Mouse (Mus musculus) cerebellum, adult 18-20 months (tissue): ENCODE data around the gene B430306N03Rik.
A peak's percentile ranks its signal among the peaks of the same experiment; 100 is the strongest.
"Not testable (repeated sequence)": the region's sequence is repeated elsewhere in the genome, so short reads cannot be mapped to it uniquely, and the experiment has no call there.

ENCODE experiments used
- DNase-seq, 2 experiments: peaks; one replicate each; pipeline ENCODE4 v3.0.0; 2021

B430306N03Rik gene

DNA sequence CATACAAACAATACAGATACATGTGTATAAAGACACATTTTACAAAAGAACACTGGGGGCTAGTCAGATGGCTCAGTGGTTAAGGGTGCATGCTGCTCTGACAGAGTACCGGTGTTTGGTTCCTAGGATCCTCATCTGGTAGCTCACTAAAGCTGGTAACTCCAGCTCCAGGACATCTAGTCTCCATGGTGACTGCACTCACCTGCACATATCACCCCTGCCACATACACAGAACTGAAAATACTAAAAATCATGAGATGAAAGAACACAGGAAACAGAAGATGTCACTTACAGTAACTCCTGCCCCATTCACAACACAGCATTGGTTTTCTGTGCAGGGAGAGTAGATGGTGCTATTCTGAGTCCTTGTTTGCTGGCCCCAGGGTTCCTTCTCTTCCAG lies 2.7 kb downstream of the B430306N03Rik start:
- no peak for DNase-seq

DNA sequence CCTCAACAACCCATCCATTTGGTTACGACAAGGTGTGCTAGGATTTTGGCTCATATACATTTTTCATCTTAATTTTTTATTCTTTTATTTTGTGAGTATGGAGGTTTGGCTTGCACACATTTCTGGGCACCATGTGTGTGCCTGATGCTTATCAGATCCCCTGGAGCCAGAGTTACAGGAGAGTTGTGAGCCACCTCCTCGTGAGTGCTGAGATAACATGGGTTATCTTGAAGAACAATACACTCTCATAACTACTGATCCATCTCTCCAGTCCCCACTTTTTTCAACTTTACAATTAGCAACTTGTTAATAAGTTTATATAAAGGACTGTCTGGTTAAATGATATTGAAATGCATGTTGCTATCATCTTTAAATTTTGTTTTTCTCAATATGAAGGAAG lies 5.3 kb downstream of the B430306N03Rik start:
- no peak for DNase-seq

DNA sequence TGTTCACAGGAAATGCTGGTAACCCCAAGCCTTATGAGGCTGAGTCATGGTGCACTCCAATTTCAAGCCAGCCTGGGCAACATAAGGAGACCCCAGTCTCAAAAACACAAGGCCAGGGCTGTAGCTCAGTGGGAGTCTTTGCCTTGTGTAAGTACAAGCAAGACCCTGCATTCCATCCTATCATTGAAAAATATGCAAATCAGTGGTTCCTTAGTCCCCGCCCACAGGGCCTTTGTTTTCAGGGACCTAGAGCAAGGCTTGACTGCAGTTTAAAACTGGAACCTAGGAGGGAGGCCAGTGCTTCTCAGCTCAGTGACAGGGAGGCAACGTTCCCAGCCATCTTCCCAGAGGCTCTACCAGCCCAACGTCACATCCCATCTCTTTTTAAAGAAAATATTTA lies 7.3 kb downstream of the B430306N03Rik start:
- no peak for DNase-seq

DNA sequence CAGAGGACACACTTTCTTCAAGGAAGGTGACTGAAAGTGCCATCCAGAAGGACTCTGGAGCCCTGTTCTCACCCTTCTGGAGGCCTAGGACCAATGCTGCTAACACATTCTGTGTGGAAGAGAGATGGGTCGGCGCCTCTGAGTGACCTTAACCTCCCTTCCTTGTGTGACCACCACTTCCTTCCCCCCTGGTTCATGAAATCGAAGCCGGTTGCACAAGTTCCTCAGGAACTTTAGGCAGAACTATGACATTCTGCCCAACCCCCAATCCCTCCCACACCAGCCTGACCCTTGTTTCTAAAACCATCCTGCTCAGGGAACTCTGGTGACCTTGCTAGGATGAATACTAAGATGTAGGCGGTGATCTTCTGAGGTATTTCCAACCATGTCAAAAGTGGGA lies 8.3 kb downstream of the B430306N03Rik start:
- DNase-seq = no peak

DNA sequence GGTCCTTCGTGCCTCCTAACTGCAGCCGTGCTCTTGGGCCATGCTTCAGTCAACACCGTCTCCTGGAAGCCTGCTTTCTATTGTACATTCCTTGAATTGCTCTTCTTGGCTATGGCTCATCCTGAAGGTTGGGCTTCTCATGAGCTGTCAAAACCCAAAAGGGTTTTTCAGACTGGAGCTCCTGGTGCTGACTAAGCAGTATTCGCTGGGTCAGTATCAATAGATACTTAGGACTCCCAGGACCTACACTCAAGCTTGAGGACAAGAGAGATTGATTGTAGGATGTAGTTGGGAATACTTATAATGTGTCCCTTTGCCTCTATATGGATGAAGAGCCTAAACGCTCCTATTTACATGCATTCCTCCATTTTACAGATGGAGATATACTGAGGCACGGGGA lies 9.2 kb downstream of the B430306N03Rik start:
- DNase-seq = no peak

DNA sequence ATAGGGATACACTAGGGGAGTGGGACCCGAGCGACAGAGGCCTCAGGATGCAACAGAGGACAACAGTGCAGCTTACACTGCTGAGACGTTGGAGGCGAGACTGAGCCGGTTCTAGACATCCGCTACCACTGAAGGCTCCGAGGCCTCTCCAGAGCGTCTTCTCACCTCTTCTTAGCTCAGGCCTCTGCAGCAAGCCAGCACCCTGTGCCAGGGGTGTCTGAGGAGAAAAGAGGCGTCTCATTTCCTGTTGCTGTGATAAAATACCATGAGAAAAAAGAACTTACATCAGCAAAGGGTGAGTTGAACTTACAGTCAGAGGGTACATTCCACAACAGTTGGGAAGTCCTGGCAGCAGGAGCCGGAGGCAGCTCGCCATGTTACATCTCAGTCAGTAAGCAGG lies 9.7 kb downstream of the B430306N03Rik start:
- no peak for DNase-seq

DNA sequence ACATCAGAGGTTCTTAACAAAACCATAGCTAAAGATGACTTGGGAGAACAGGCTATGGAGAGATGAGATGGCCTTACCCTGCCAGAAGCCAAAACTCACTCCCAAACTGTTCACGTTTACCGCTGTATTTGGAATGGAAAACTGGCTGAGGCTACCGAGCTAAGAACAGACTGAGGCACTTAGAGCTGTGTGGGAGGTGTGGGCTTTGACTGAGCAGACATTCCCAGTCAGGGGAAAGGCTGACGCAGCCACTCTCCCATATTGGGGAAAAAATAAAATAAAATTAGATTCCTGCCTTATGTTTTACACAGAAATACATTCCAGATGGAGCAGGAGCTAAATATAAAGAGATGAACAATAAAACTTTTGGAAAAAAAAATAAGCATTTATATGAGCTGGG lies 10.7 kb downstream of the B430306N03Rik start:
- DNase-seq = no peak

DNA sequence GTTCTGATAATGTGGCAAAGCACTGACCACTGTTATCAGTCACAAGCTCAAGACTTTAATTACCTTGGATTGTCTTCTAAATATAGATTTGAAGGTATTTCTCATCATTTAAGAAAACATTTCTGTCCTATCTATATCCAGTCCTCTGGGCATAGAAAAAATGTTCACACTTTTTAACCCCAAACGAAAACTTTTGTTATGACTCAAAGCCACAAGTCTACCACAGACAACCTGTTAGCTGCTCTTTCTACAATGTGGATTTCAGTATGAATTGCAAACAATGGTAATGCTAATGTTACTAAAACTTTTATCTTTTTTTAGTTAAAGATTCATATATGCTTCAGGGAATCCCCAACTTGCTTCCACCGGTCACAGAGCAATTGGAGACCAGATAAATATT lies 16.6 kb downstream of the B430306N03Rik start:
- DNase-seq = no peak

DNA sequence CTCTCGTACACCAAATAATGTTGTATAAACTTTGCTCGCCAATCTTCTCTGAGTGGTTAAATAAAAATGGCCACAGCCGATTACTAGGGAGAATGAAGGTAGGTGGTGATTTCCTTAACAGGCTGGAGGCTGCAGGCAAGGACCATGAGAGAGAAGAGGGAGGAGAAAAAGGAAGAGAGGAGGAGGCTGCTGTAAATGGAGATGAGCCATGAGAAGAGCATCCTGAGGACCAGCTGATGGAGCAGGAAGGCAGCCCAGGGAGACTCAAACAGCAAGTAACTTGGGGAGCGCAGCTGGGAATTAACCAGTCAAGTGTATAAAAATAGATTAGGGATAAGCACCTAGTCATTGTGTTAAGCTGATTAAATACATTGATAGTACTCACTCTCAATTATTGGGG lies 18.2 kb downstream of the B430306N03Rik start:
- no peak for DNase-seq

DNA sequence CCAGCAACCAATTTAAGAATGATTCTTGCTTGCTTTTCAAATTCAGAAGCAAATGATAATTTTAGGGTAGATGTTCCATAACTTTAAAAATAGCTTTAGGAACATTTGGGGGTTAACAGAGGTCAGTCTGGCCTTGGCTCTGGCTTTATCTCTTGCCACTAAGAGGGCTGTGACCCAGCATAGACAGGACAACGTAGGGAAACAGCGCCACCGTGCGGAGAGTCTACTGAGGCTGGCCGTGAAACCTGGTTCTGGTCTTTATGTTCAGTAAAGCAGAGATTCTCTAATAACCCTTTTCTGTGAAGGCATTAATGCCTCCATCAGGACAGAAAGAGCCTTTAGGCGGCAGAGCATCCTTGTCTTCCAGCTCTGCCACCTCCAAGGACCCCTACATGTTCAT lies 20.9 kb downstream of the B430306N03Rik start:
- peak; percentile 49 to 62 for DNase-seq

DNA sequence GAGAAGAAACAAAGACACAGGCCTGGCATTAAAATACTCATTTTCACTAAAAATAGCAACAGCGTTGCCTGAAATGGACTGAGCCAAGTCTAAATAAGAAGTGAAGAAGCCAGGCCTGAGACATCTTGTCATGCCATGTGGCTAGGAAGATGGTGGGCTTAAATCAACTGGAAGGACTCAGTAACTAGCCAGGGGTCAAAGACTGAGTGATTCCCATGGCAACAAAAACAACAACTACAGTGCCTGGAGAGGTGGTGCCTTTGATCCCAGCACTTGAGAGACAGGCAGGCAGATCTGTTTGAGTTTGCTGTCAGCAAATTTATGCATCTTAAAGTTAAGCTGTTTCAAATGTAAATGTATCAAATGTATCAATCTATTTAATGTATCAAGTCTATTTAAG lies 24.3 kb downstream of the B430306N03Rik start:
- DNase-seq = no peak

DNA sequence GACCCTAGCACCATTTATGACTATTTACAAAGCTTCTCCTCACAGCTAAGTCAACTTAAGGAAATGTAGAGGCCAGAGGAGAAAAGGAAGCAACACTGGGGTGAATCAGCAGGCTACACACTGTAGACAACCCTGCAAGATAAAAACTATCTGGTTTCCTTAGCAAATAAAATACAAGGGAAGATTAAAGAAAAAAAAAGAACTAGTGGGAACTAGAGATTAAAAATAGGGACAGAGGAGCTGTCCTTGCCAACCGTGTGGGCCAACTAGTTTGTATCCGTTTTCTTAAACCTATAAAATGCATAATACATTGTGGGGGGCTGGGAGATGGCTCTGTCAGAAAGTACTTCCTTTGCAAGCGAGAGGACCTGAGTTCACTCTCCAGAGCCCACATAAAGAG lies 26.0 kb downstream of the B430306N03Rik start:
- no peak for DNase-seq

DNA sequence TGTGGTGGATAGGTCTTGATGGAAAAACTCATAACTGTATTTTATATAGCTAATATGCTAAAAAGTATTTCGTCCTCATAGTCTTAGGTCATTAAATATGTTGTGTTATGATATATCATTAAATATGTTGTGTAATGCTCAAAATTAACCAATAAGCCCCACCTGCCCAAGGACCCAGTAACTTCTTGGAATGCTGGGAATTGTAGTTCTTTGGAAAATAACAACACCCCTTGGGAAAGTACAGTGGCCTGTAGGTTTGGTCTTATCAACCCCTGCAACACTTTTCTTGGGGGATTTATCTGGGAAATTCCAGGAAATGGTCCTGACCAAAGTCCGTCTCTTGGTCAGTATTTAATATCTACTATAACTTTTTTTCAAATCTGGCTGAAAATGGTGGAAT lies 27.1 kb downstream of the B430306N03Rik start:
- no peak for DNase-seq

DNA sequence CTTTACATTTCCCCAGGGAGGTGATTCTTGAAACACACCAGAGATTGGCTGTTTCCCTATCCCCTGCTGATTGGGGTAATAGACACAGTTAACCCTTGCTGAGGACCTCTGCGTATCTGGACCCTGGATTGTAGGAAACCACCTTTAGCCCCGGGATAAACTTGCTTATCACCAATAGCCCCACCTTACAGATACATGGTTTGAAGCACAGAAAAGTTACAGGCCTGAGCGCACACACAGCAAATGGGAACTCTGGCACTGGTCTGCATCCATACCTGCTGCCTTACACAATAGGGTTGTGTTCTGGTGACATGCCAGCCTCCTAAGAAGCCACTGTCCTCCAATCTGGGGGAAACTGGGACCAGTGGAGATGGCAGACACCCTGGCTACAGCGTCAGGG lies 29.9 kb downstream of the B430306N03Rik start:
- no peak for DNase-seq

DNA sequence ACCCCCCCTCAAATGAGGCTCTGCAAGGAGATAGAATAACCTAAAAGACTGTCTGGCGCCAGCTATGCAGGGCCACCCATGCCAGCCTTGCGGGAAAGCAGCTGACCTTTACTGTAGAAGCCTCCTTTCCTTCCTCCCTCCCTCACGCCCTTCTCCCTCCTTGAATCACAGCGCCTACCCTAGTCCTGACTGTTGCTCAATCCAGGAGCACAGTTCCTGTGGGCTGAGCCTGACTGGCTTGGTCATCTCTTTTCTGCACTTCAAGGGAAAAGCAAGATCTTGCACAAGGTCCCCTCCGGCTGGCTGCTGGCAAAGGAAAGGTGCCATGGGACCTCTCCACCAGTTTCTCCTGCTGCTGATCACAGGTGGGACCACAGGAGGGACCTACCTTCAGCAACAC lies 30.3 kb downstream of the B430306N03Rik start, which contains the start of gene Trem2:
Gene Trem2 (plus strand): TSS at position 171 of the 400 bp plus-strand sequence.
- DNase-seq = no peak

DNA sequence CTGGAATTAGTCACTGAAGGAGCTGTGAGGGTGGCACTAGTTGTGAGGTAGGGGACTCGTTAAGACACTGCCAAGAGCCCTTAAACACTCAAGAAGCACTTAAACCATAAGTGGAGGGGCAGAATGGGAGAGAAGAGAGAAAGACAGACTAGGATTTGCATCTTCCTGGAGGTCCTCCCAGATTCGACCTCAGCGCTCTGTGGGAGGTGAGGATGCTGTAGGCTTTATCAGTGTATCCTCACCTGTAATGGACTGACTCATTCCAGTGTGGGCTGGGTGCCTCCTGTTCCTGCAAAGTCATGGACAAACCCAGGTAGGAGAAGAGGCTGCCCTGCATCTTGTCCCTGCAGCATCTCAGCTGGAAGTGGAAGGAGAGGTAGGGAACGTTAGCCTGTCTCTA lies 30.9 kb downstream of the B430306N03Rik start:
- no peak for DNase-seq

DNA sequence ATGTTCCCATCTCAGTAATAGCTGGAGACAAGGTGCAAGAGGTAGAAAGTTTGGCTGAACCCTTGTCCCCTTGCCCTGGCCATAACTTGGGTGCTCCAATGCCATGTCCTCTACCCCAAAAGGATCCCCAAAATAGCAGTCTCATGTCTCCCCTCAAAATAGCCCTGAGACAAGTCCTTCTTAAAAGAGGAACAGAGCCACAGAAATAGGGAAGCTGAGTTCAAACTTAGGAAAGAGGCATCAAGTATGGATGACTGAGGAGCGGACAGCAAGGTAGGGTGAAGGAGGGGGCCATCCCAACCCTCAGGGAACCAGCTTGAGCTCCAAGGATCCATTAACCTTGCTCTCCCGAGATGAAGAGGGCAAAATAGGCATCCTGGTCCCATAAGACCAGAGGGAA lies 31.3 kb downstream of the B430306N03Rik start:
- DNase-seq = no peak

DNA sequence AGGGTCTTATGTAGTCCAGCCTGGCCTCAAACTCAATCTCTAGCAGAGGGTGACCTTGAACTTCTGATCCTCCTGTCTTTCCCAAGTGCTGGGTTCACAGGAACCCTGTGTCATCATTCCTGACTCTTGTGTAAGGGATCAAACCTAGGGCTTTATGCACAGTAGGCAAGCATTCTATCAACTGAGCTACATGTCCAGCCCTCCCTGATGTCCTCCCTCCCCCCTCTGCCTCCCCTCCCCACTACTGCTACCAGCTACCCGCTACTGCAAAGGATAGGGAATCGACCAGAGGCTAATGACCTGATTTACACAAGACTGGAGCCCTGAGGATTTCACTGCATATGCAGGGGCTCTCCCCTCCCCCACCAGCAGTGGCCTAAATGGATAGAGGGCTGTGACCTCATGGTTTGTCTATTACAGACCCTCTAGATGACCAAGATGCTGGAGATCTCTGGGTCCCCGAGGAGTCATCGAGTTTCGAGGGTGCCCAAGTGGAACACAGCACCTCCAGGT lies 34.8 kb downstream of the B430306N03Rik start:
- DNase-seq = no peak

DNA sequence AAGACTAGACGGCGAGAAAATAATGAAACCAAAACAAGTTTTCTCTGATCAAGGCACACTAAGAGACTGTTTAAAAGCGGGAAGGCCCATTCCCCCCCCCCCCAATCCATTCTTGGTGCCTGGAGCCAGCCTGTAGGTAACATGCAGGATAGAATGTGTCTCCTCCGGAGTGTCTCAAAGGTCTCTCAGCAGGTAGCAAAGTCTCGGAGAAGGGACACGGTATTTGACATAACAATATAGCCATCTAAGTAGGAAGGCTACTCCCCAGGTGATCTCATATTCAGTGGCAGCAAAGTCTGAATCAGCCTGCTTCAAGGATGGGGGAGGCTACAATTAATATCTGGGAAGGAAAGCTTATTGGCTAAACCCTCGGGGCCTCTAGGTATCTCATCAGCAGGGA lies 37.0 kb downstream of the B430306N03Rik start:
- not testable (repeated sequence) for DNase-seq

DNA sequence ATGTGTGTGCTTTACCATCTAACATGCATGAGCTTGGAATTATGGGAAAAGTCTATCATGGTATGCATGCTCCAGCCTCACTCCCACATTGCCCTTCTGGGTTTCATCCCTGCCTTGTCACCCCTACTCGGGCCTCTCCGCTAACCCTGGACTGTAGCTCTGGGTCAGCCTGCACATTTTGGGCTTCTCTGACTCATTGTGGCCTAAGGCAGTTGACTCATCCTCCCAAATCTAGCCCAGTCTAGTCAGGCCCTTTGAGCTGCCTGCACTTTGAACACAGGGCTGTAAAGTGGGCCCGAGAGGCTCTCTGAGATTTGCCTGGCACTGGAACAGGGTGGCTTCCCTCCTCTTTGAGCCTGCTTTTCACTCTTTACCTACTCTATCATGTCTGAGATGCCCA lies 39.9 kb downstream of the B430306N03Rik start:
- no peak for DNase-seq

DNA sequence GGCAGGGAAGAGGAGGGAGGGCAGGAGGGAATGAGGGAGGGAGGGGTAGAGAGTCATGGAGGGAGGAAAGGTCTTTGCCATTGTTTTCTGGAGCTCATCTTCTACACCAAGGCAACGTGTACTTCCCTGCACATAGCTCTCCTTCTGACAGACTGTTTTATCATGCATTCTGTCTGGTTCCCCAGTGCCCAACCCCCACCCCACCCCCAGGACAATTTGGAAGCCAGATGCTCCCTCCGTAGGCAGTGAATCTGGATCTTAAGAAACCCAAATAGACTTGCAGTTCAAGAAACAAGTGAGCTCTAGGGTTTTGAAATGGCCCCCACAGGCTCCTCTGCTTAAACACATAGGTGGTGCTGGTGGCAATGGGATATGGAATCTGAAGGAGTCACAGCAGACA lies 42.0 kb downstream of the B430306N03Rik start:
- no peak for DNase-seq

DNA sequence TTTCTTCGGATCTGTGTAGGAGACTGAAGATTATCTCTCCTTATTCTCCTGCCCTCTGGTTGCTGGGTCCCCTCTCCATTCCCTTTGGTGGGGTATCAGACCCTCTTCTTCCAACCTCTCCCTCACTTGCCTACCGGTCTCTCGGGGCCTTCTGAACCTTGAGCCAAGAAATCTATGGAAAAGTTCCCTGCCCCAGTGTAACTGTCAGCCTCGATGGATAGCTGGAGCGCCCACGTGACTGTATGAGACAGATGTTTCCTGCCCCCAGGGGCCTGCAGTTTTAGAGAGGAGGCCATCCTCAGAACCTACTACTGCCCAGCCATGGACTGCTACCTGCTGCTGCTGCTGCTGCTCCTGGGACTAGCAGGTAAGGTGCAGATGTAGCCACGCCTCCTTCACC lies 43.7 kb downstream of the B430306N03Rik start, which contains the start of gene Treml1:
Gene Treml1 (plus strand): TSS at position 301 of the 400 bp plus-strand sequence.
- no peak for DNase-seq

DNA sequence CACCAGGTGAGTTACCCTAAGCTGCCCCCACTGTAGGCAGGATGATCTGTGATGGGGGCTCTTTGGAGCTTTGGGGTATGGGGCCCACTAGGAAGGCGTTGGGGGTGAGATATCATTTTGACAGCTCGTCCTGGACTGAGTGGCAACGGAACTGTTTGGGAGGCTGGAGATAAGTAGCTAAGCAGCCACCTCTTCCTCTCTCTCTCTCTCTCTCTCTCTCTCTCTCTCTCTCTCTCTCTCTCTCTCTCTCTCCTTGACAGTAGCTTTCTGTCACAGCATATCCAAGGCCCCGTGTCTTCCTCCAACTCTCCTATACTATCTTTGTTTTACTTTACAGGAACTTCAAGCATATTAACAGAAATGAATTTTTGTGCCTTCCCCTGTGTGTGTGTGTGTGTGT lies 44.5 kb downstream of the B430306N03Rik start:
- no peak for DNase-seq

DNA sequence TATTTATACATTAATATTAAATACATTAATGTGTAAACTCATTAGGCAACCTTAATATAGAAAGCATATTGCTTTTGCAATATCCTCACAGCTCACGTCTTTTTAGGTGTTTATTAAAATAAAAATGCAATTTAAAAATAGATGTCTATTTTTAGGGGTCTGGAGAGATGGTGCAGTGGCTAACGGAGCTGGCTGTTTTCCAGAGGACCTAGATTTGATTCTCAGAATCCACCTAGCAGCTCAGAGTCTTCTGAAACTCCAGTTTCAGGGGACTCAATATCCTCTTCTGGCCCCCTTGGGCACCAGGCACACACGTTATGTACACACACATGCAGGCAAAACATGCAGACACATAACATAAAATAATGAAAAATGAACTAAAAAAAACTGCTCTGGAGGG lies 46.4 kb downstream of the B430306N03Rik start:
- DNase-seq = no peak

DNA sequence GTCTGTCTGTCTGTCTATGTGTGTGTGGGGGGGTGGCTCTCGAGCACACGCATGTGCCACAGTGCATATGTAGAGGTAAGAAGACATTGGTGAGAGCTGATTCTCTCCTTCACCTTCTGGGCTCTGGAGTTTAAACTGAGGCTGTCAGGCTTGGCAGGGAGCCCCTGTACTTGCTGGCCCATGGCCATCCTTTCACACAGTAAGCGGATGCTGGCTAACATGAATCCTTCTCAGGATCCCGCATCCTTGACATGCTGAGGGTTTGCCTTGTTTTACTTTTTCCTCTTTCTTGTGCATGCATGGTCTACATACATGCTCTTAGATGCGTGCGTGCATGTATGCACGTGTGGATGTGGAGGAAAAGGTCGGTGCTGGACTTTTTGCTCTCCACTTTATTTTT lies 47.0 kb downstream of the B430306N03Rik start:
- DNase-seq = peak; percentile 41 to 54
